Mouse (Mus musculus) neural tube, embryonic 13.5 days (tissue): Measurements from ENCODE around the gene Gm10487. TPM values are rescaled to one million over a fixed set of nuclear protein-coding genes. Genes with fewer than 3 reads are reported as not detected.
"Not testable (repeated sequence)": the region's sequence is repeated elsewhere in the genome, so short reads cannot be mapped to it uniquely, and the experiment has no call there.

ENCODE experiments used
- ATAC-seq: fragments of 200-750 bp; cut with Nextera tagmentation; 2 replicates; pipeline ENCODE4 v1.8.0; 2017; ENCODE audit warnings: low read depth, mild to moderate bottlenecking, moderate TSS enrichment, moderate library complexity
- H3K27ac ChIP-seq: fragments of 300-500 bp; sonication (generic); replicated peaks from 2 replicates; pipeline ENCODE4 v1.5.1; 2015; ENCODE audit warnings: moderate library complexity, mild to moderate bottlenecking, inconsistent platforms
- H3K27me3 ChIP-seq: fragments of 300-500 bp; sonication (generic); 2 replicates; pipeline ENCODE4 v1.6.1; 2015; ENCODE audit warnings: mild to moderate bottlenecking, inconsistent platforms
- H3K36me3 ChIP-seq: fragments of 300-500 bp; sonication (generic); 2 replicates; pipeline ENCODE4 v1.6.1; 2015; ENCODE audit warnings: mild to moderate bottlenecking, inconsistent platforms
- H3K4me1 ChIP-seq: fragments of 300-500 bp; sonication (generic); replicated peaks from 2 replicates; pipeline ENCODE4 v1.6.1; 2015; ENCODE audit warnings: inconsistent platforms
- H3K4me2 ChIP-seq: fragments of 300-500 bp; sonication (generic); 2 replicates; pipeline ENCODE4 v1.6.1; 2015; ENCODE audit warnings: inconsistent platforms, mild to moderate bottlenecking, moderate library complexity
- H3K4me3 ChIP-seq: fragments of 300-500 bp; sonication (generic); 2 replicates; pipeline ENCODE4 v1.5.1; 2015; ENCODE audit warnings: mild to moderate bottlenecking, inconsistent platforms
- H3K9ac ChIP-seq: fragments of 300-500 bp; sonication (generic); 2 replicates; pipeline ENCODE4 v1.6.1; 2015; ENCODE audit warnings: moderate library complexity, mild to moderate bottlenecking, inconsistent platforms
- H3K9me3 ChIP-seq: fragments of 300-500 bp; sonication (generic); 2 replicates; pipeline ENCODE4 v1.6.1; 2016; ENCODE audit warnings: inconsistent platforms
- WGBS: fragments of 180-500 bp; shearing (Covaris S2); methylation state at CpG from one replicate; pipeline ENCODE4 v1.1.7; 2015; 5-methylcytosine and 5-hydroxymethylcytosine counted together
- polyA plus RNA-seq: library from polyadenylated mRNA; unstranded; fragments of >200 nt; fragmentation: Nextera tagmentation; extraction: Ambion mirVana; gene quantifications from 2 replicates; pipeline ENCODE4 v1.2.1, GENCODE M21; 2015

The Gm10487 gene
- not detected in 2 replicates for polyA plus RNA-seq

- not testable (repeated sequence) for H3K4me2 ChIP-seq, H3K4me3 ChIP-seq, H3K27ac ChIP-seq, ATAC-seq, H3K36me3 ChIP-seq, H3K4me1 ChIP-seq, H3K9me3 ChIP-seq, H3K9ac ChIP-seq, H3K27me3 ChIP-seq
- WGBS, result no CpG with 5 or more reads among the region's 6 CpGs
Measured at GRCm38 (mm10) chrX:30843369-30843768, at the start of gene Gm10487. Gene Gm10487, minus strand, starts transcription at chrX:30843469.
